Mouse (Mus musculus): ENCODE results near the gene Lekr1.

- TF ChIP-seq CTCF (IDR thresholded peaks at IDR 0.05; ENCODE audit: insufficient read depth, low read depth, low read length) (no peak), POLR2A (IDR thresholded peaks at IDR 0.05; ENCODE audit: insufficient read depth, low read depth, low read length) (no peak)
These were observed 194.9 kb downstream of the Lekr1 start for GRCm38 (mm10) chr3:65860903-65861302.

Measured in olfactory bulb, adult 2 months (tissue).